Mouse (Mus musculus): ENCODE measurements around the gene Asic2.

GRCm38 (mm10) chr11:81449271-81449705 is 519.0 kb downstream of the Asic2 start:
- no peak for TF ChIP-seq CTCF (IDR thresholded peaks at IDR 0.05; ENCODE audit: control insufficient read depth, insufficient read depth, low read length)
- no peak for TF ChIP-seq POLR2A (IDR thresholded peaks at IDR 0.05; ENCODE audit: borderline replicate concordance, control insufficient read depth, low read depth, low read length)
